Mouse (Mus musculus) MEL-GATA-1-ER (cell line): Measurements from ENCODE around the gene C2cd5.

Experiments
- DNase-seq: peaks from one replicate; pipeline ENCODE4 v3.0.0-alpha.2; 2012; ENCODE audit warnings: low read depth; ENCODE audit errors: extremely low read depth

C2cd5 gene

GRCm38 (mm10) chr6:143073914-143074313 lies 26.0 kb downstream of the C2cd5 start:
- no peak for DNase-seq

- no peak for DNase-seq
These were observed 26.5 kb downstream of the C2cd5 start for GRCm38 (mm10) chr6:143073476-143073875.

GRCm38 (mm10) chr6:143072412-143073014 lies 27.4 kb downstream of the C2cd5 start:
- no peak for DNase-seq

GRCm38 (mm10) chr6:143070736-143071135 lies 29.2 kb downstream of the C2cd5 start:
- no peak for DNase-seq

- no peak for DNase-seq
These were observed 29.9 kb downstream of the C2cd5 start for GRCm38 (mm10) chr6:143070019-143070418.

GRCm38 (mm10) chr6:143069606-143070005 lies 30.3 kb downstream of the C2cd5 start:
- DNase-seq, result no peak

- peak; percentile 30 for DNase-seq
These were observed 31.6 kb downstream of the C2cd5 start for GRCm38 (mm10) chr6:143068181-143068915.

GRCm38 (mm10) chr6:143067654-143068053 lies 32.3 kb downstream of the C2cd5 start:
- no peak for DNase-seq

- DNase-seq, result no peak
These were observed 33.1 kb downstream of the C2cd5 start for GRCm38 (mm10) chr6:143066859-143067258.

- no peak for DNase-seq
These were observed 35.9 kb downstream of the C2cd5 start for GRCm38 (mm10) chr6:143064047-143064446.

GRCm38 (mm10) chr6:143057601-143058000 lies 42.3 kb downstream of the C2cd5 start:
- no peak for DNase-seq

- no peak for DNase-seq
These were observed 48.4 kb downstream of the C2cd5 start for GRCm38 (mm10) chr6:143051566-143051965.

- no peak for DNase-seq
These were observed 50.0 kb downstream of the C2cd5 start for GRCm38 (mm10) chr6:143049791-143050555.

- DNase-seq, result no peak
These were observed 50.8 kb downstream of the C2cd5 start for GRCm38 (mm10) chr6:143049117-143049516.

GRCm38 (mm10) chr6:143047538-143048258 lies 52.2 kb downstream of the C2cd5 start:
- DNase-seq, result no peak

- DNase-seq, result no peak
These were observed 58.4 kb downstream of the C2cd5 start for GRCm38 (mm10) chr6:143041578-143041977.

- no peak for DNase-seq
These were observed 64.7 kb downstream of the C2cd5 start for GRCm38 (mm10) chr6:143035261-143035660.

GRCm38 (mm10) chr6:143034503-143034902 lies 65.4 kb downstream of the C2cd5 start:
- DNase-seq, result no peak

GRCm38 (mm10) chr6:143030521-143030920 lies 69.4 kb downstream of the C2cd5 start:
- no peak for DNase-seq

GRCm38 (mm10) chr6:143027896-143028295 lies 72.0 kb downstream of the C2cd5 start:
- no peak for DNase-seq

GRCm38 (mm10) chr6:143027402-143027801 lies 72.5 kb downstream of the C2cd5 start:
- DNase-seq, result no peak

- DNase-seq, result no peak
These were observed 76.2 kb downstream of the C2cd5 start for GRCm38 (mm10) chr6:143023691-143024090.
